Mouse (Mus musculus) inflammation-experienced regulatory T-cells, adult 6 months (primary cell): ENCODE measurements around the gene Ugt1a5. TPM values are rescaled to one million over a fixed set of nuclear protein-coding genes. Genes with fewer than 3 reads are reported as not detected.
A peak's percentile ranks its signal among the peaks of the same experiment; 100 is the strongest.
"Not testable (repeated sequence)": the region's sequence is repeated elsewhere in the genome, so short reads cannot be mapped to it uniquely, and the experiment has no call there.

Source experiments
- ATAC-seq: one replicate; pipeline ENCODE4 v1.8.0; 2017
- polyA plus RNA-seq, 3 experiments: library from polyadenylated mRNA; unstranded; fragments of 100-300 nt; shearing (Covaris generic); gene quantifications; one replicate each; pipeline ENCODE4 v1.2.1; 2017

The Ugt1a5 gene
- polyA plus RNA-seq, 3 experiments from 2014 or later, result not detected

DNA sequence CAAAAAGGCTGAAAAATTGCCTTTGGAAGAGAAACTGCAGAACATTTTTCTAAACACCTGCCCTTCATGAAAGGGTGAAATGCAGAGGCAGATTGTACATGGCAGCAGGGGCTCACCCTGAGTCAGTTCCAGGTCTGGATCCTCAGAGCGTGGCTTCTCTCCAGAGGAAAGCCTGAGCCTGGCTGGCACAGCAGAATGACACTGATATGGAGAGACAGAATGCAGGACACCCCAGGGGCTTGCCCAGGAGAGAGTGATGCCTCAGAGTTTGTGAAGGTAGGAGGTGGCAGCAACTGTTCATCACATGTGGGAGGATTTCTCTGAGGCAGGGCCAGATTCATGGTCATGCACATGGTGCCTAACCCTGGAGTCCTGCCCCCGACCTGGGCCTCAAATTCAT, 34.2 kb downstream of the Ugt1a5 start:
- no peak for ATAC-seq

DNA sequence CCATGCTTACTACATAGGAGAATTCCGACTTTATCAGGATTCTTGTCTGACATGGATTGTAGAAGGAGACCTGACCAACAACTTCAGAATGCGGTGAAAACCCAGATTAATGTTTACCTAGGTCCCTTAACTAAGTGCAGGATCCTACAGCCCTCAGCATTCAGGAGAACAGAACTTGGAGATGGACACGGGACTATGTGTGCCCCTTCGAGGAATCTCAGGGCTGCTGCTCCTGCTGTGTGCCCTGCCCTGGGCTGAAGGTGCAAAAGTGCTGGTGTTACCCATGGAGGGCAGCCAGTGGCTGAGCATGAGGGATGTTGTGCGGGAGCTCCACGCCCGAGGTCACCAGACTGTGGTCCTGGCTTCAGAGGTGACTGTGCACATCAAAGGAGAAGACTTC, 34.6 kb downstream of the Ugt1a5 start, which contains the start of gene Ugt1a2:
Ugt1a2 (plus strand) TSS at position 146 of the 400 bp plus-strand sequence.
- ATAC-seq, result no peak

DNA sequence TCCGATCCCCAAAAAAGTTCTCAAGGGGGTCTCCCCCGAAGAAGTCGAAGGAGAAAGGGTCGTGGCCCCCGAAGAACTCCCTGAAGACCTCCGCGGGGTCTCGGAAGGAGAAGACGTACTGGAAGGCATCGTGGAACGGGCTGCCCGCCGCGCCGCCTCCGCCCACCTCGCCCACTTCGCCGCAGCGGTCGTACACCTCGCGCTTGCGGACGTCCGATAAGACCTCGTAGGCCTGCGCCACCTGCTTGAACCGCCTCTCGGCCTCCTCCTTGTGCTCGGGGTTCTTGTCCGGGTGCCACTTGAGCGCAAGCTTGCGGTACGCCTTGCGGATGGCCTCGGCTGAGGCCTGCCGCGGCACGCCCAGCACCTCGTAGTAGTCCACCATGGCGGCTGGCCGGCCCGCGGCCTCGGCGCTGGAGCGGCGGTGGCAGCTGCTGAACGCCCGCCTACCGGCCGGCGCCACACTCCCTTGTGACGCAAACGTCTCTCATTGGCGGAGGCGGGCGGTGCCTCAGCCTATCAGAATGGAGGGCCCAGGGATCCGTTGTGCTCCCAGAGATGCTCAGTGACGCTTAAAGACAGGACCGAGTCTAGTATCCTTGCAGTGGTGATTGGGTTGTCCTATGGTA, 39.6 kb downstream of the Ugt1a5 start, which contains the start of gene Dnajb3:
Dnajb3 (minus strand) TSS at position 489 of the 629 bp plus-strand sequence.
- peak; percentile 65 for ATAC-seq

DNA sequence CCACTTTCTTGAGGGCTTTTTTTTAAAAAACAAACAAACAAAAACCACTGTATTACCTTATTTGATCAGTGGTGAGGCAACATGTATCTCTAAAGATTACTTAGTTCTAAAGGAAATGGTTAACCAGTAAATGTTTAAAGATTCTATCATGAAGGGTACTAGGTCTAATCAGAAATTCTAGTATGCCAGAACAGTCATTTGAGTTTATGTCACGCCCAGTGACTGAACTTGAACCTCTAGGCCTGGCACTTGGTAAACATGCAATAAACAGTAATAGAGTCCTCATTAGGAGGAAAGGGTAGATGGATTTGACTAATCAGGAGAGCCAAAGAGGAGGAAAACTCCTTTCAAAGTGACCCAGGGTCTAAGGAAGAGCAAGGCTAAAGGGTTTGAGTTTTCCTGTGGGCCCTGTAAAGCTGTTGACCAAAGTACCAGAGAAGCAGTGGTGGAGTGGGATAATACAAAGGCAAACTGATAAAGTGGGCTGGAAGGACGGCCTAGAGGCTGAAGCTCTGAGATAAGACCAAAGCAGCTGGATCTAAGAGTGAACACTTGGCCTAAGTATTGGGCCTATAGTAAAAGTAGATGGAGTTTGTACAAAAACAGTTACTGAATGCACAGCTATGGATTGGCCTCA, 41.1 kb downstream of the Ugt1a5 start:
- no peak for ATAC-seq

DNA sequence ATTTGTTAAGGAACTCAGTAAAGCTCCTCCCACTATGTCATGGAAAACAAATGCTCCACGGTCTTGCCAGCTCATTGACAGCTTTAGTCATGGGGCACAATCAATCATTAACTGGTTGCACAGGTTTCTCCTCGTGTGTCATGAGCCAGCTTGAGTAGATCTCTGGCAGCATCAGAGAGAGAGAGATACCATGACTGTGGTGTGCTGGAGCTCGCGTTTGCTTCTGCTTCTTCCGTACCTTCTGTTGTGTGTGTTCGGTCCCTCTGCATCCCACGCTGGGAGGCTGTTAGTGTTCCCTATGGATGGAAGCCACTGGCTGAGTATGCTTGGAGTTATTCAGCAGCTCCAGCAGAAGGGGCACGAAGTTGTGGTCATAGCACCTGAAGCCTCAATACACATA, 46.0 kb downstream of the Ugt1a5 start, which contains the start of gene Ugt1a1:
Ugt1a1 (plus strand) TSS at position 148 of the 400 bp plus-strand sequence.
- no peak for ATAC-seq

DNA sequence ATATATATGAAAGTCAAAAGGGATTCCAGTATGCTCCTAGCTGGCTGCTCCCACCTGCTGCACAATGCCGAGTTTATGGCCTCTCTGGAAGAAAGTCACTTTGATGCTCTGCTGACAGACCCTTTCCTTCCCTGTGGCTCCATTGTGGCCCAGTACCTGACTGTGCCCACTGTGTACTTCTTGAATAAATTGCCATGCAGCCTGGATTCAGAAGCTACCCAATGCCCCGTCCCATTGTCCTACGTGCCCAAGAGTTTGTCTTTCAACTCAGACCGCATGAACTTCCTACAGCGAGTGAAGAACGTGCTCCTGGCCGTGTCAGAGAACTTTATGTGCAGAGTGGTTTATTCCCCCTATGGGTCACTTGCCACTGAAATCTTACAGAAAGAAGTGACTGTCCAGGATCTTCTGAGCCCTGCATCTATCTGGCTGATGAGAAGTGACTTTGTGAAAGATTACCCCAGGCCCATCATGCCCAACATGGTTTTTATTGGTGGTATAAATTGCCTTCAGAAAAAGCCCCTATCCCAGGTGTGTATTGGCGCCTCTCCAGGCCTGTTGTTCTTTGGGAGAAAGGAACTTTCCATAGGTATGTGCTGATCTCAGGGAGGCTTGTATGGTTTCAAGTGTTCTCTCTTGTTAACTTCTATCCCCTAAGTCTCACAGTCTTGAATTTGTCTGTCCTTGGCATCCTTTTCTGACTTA, 46.7 kb downstream of the Ugt1a5 start:
- ATAC-seq, result no peak

DNA sequence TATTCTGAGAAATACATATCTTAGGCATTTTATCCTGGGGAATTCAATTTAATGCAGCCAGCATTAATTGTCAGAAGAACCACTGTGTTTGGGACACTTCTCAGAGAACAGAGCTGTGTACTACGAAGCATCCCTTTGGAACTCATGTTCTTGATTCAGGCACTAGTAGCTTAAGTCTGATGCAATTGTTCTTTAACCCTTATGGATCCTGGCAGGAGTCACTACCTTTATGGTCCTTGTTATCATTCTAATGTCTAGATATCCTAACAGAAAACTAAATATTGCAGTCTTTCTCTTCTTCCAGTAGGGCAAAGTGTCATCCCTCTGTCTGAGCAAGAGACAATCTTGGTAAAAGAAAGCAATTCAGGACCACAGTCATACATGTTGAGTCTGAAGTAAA, 47.2 kb downstream of the Ugt1a5 start:
- no peak for ATAC-seq

DNA sequence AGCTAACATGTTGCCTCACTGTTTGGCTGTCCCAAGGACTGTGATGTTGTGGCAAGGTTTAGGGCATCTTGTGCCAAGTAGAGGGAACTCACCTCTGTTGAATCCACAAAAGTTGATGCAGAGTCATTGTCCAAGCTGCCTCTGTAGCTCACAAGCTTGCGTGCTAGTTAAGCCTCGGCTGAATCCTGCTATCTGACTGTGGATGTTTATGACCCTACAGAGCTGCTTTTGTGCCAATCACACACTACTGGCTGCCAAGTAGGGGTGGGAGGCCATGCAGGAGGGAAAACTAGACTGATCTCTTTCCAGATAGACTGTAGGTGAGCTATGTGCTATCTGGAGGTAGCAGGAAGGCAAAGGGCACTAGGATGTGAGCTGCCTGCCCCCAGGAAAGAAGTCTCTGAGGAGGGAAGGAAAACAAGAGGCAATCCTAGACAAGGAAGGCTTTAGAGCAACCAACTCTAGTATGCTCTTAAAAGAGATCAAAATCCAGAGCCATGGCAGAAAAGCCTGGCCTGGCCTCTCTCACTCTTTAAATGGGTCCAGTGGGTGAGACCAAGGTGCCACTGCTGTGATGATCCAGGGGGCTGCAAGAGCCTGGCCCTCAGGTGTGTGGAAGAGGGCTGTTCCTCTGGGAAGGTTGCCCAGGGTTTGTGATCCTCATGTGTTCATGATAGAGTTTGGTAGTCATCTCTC, 48.1 kb downstream of the Ugt1a5 start:
- ATAC-seq, result no peak

DNA sequence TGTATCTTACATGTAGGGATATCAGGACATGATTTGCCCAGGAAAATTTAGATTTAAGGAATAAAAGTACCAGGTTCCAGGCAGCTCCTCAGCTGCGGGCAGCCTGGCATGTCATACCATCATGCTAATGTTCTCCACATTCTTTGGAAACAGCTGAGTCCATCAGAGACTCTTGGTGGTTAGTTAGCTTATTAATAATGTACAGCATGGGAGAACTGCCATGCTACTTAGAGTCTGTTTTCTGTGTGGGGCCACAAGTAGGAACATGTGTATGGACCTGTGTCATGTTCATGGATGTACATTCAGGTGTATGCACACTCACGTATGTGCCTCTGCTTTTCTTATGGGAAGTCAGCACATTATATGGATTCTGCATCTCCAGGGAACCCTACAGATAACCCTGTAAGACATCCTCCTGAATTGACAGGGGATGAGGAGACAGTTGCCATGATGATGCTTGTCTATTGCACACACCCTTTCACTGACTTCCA, 48.7 kb downstream of the Ugt1a5 start:
- no peak for ATAC-seq

DNA sequence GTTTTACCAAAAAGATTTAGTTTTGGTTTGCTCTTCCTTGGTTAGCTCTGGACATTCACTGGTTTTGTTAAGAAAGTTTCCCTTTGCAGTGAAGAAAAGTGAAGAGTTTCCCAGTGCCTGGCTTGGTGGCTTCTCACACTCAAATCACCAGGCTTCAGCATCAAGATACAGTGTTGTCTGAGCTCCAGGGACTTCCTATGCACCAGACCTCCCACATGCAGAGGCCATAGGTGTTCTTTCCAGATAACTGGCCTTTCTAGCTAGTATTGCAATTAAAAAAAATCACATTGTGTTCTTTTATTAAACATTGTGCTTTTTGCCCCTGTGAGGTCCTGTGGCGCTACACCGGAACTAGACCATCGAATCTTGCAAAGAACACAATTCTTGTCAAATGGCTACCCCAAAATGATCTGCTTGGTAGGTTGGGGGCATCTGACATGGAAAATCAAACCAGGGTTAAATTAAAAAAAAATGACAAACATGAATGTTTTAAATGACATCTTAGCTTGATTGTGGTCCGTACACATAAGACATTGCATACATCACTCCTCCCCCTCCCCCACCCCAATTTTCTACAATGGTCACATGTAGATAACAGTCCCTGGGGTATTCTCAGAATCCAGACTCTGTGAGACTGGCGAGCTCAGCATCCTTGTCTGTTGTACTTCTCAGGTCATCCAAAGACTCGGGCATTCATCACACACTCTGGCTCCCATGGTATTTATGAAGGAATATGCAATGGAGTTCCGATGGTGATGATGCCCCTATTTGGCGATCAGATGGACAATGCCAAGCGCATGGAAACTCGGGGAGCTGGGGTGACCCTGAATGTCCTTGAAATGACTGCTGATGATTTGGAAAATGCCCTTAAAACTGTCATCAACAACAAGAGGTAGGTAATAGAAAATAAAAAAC, 49.9 kb downstream of the Ugt1a5 start:
- no peak for ATAC-seq

DNA sequence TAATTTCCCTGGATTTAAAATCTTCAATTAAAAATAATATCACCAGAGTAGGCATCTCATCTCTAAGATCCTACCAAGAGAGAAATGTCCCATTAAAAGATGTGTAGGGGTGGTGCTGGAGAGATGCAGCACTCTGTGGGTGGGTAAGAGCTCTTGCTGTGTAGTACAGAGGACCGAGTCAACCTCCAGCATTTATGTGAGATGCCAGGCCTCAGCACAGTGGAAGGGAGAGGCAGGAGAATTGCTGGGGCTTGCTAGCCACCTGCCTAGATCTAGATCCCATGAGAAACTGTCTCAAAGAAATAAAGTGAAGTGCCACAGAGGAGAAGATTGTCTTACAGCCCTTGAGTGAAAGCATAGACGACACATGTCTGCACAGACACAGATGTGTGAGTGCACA, 50.7 kb downstream of the Ugt1a5 start:
- no peak for ATAC-seq

DNA sequence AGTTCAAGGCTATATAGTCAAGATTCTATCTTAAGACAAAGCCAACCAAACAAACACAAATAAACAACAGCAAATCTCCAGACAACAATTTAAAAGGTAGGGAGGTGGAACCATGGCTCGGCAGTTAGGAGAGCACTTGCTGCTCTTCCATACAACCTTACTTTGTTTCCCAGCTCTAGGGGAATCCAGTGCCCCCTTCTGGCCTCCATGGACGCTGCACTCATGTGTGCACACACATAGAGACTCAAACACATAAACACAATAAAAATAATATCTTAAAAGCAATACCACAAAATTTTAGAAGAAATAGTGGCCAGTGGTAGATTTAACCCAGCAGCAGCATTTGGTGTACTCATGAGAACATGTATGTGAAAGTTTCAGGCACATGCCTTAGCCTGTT, 51.3 kb downstream of the Ugt1a5 start:
- ATAC-seq, result no peak

DNA sequence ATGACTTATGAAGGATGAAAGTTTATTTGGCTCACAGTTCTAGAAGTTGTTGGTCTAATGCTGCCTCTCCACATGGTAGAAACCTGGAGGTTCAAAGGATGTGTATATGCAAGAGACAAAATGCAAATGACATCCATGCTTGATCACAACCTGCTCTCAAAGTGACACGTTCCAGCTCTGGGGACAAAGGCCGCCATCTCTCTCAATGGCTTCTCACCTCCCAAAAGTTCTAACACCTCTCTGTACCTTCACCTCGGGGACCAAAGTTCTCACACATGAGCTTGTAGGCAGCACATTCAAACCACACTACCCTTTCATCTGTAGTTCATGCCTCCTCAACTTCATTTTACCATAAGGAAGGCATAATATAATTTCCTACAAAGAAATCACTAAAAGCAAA, 51.8 kb downstream of the Ugt1a5 start:
- ATAC-seq, result no peak

DNA sequence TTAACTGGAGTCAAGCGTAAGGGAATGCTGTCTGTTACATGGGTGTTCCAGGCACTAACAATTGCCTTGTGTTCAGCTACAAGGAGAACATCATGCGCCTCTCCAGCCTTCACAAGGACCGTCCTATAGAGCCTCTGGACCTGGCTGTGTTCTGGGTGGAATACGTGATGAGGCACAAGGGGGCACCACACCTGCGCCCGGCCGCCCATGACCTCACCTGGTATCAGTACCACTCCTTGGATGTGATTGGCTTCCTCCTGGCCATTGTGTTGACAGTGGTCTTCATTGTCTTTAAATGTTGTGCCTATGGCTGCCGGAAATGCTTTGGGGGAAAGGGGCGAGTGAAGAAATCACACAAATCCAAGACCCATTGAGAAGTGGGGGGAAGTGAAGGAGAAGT, 52.2 kb downstream of the Ugt1a5 start:
- ATAC-seq, result no peak

DNA sequence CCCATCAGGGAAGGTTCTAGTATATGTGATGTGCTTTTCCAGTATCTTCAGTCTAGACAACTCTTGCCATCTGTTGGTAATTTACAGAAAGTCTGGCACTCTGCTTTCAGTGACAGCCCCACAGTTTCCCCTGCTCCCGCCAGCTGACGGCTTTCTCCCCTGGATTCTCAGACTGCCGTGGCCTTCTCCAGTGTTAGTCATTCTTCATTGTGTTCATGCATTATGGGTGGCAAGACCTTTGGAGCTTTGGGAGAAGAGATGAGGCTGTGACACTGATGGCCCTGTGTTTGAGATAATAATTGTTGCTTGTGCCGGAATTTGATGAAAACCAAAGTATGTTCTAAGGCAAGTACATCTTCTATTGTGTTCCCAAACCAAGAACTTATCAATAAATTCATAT, 52.8 kb downstream of the Ugt1a5 start:
- no peak for ATAC-seq

DNA sequence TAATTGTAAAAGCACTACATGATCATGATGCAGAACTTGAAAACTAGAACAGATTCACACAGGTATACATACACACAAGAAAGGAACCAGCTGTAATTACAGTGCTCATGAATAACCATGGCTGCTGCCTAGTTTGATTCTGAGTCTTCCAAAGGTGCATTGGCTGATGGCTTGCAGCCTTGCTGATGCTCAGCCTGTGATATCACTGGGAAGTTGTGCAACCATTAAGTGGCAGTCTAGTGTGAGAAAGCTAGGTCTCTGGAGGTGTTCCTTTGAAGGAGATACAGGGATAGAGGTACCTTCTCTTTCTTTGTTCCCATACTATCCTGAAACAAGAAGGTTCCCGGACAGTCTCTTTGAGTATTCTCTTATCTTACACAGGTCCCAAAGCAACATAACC, 53.2 kb downstream of the Ugt1a5 start:
- no peak for ATAC-seq

DNA sequence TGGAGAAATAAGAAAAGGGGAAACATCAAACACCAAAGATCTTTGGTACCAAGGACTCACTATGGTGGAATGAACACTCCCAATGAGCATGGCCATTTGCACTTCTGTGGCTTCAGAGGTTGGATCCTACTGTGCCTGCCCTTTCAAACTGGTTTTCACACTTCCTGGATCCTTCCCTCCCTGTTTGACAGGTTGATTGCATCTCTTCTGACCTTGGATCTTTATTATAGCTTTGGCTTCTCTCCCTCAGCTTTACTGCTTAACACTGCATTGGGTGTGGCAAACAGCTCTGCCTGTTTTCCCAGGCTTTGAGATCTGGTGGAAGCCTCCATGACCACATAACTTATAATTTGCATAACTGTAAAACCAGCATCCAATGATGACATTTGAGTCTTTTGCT, 54.5 kb downstream of the Ugt1a5 start:
- ATAC-seq, result no peak

DNA sequence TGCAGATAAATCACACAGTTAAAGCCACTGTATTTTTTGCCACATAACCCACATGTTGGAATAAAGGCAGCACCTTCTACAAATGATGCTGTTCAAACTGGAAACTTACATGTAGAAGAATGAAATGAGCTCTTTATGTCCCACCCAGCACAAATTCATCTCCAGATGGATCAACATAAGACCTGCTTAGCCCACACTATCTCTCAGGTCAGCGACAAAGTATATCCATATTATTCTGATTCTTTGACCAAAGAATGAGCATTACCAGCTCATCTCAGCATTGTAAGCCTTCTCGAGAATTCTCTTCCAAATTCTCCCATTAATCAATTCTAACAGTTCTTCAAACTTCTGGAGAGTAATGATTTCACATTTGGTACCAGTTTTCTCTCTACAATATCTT, 56.4 kb downstream of the Ugt1a5 start:
- no peak for ATAC-seq

DNA sequence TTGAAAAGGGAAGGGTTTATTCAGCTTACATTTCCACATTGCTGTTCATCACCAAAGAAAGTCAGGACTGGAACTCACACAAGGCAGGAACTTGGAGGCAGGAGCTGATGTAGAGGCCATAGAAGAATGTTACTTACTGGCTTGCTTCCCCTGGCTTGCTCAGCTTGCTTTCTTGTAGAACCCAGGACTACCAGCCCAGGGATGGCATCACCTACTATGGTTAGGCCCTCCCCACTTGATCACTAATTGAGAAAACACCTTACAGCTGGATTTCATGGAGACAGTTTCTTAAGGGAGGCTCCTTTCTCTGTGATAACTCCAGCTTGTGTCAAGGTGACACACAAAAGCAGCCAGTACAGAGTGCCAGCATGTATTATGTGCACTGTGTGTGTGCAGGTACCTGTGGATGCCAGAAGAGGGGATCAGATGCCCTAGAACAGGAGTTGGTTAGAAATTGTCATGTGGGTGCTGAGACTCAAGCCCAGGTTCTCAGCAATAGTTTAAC, 57.3 kb downstream of the Ugt1a5 start:
- ATAC-seq, result not testable (repeated sequence)

DNA sequence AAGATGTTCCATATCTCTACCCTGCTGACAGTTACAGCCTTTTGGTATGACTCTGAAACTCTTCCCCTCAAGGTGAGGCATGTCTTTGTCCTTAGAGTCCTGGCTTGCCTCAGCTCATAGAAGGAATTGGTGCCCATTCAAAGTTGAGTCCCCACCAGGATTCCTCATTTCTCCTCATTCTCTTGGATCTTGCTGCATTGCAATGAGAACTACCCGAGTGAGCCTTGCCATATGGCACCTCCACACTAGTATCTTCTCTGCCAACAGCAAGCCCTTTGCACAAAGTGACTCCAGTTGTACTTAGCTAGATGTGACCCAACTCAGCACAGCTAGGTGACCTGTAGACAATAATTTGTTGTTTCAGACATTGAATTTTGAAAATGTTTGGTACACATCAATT, 57.8 kb downstream of the Ugt1a5 start:
- no peak for ATAC-seq

DNA sequence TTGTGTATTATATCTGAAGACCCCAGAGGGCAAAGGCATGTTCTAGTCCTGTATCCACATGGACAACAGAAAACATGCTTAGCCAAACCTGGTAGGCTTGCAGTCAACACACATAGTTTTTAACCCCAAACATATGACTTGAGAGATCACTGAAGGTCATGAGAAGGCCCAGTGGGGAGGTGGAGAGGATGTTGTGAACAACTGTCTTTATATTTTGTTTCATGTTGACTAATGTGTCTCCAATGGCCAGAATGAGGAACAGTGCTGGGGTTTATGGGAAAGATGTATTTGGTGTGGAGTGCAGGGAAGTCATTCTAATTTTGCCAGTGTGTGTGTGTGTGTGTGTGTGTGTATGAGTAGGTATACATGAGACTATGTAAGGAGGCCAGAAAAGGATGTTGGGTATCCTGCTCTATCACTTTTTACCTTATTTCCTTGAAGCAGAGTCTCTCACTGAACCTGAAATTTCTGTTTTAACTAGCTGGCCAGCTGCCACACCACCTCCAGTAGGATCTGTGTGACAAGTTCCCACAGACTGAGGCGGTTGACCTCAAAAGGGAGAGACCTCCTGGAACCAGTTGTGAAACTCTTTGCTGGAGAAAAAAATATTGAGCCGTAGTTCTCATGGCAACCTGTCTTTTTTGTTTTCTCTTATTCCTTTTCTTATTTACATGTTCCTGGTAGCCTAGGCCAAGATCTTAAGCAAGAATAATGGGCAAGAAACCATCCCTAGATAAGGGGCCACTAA, 58.4 kb downstream of the Ugt1a5 start:
- ATAC-seq, result no peak
